Mouse (Mus musculus): Measurements from ENCODE around the gene Best3.

Gene Best3

DNA sequence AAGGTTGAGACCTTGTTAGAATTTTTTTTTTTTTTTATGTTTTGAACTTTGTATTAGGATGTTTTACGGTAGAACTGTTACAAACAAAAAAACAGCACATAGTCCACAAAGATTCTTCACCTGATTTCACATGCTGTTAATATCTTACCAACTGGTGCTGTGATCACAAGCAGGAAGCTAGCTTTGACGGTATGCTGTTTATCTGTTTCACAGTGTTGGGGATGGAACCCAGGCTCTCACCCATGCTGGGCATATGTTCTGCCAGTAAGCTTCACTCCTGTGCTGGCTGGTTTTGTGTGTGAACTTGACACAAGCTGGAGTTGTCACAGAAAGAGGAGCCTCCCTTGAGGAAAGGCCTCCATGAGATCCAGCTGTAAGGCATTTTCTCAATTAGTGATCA lies 8.3 kb upstream of the Best3 start:
- DNase-seq (ENCODE audit: low read depth, low spot score): no peak

DNA sequence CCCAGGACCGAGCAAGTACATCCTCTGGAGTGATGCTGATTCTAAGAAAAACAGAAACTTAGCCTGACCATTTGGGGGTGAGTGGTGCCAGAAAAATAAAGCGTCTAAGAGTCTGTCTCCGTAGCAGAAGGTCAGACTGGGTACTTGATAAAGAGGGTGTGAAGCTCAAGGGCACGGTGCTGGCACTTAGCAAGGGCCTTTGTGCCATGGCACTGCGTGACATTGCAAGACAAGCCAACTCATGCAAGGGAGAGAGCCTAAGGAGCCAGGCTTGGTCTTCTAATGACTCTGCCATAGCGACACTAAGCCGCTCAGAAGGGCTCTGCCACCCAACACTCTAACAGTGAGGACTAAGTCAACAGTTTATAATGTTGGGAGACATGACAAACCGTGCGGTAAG lies 7.3 kb upstream of the Best3 start:
- no peak for DNase-seq (ENCODE audit: low read depth, low spot score)

DNA sequence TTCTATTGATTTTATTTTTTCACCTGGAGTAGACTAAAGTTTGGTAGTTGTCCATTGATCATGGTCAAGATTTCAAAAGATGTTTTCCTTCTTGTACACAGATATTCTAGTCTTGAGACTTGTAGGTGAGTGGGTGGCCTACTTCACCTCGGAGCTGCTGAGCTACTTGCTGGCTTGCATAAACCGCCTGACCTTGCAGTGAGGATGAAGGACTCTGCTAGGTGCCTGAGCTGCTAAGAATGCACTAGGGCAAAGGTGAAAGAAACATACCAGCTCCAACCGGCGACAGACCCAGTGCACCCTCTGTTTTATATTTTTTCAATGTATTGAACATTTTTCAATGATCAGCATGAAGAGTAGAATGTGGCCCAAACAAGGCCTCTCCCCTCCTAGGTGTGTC lies 5.8 kb upstream of the Best3 start:
- no peak for DNase-seq (ENCODE audit: low read depth, low spot score)

DNA sequence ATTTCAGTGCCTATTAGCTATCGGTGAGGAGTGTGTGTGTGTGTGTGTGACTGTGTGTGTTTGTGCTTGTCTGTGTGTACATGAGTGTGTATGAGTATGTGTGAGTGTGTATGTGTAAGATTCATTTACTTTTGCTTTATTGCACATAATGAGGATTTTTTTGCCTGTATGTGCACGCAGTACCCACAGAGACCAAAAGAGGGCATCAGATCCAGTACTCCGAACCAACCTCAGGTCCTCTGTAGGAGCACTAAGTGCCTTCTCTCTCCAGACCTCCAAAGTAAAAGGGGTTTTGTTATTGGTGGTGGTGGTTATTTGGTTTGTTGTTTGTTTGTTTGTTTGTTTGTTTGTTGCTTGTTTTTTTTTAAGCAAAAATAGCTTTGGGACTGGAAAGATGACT lies 5.2 kb upstream of the Best3 start:
- no peak for DNase-seq (ENCODE audit: low read depth, low spot score)

DNA sequence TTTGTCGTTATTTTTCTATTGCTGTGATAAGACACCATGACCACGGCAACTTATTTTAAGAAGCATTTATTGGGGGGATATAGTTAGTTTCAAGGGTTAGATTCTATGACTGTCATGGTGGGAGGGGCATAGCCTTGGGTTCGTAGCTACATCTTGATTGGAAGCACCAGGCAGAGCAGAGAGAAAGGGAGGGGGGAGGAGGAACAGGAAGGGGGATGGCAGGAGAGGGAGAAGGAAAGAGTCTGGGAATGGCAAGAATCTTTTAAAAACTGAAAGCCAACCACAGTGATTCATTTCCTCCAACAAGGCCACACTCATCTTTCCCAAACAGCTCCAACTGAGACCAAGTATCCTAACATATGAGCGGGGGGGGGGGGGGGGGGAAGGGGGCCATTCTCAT lies 3.6 kb upstream of the Best3 start:
- no peak for DNase-seq (ENCODE audit: low read depth, low spot score)

DNA sequence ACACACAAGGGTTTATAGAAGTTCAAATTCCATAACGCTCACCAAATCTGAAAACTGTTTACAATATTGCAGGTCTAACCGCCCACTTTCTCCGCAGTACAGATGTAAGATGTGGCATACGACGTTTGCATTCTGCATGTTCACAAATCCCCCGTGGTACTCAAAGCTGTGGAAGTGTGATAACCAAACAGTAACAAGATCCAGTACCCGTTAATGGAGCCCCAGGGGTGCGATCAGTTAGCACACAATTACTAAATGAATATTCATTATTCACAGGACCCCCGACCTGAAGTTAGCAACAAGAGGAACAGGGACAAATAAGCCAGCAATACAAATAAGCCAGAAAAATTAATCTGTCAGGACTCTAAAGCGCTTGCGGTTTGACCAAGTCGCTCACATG lies 1.3 kb upstream of the Best3 start:
- DNase-seq (ENCODE audit: low read depth, low spot score): no peak

DNA sequence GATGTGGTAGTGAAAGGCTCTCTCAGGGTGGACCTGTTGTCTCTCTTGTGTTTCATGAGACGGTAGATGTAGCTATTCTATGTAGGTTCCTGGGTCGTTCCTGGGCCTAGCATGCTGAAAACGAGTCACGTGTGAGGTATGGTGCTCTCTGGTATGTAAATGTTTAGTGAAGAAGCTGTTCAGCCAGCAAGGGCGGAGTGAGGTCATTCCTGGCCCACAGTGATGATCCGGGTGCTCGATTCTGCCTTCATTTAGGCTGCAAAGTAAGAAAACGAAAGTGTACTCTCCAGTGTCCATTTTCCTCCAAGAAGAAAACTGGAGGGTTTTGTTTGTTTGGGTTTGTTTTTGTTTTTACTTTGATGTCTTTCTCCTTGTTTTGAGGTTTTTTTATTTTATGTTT lies 7.9 kb downstream of the Best3 start:
- no peak for DNase-seq (ENCODE audit: low read depth, low spot score)

DNA sequence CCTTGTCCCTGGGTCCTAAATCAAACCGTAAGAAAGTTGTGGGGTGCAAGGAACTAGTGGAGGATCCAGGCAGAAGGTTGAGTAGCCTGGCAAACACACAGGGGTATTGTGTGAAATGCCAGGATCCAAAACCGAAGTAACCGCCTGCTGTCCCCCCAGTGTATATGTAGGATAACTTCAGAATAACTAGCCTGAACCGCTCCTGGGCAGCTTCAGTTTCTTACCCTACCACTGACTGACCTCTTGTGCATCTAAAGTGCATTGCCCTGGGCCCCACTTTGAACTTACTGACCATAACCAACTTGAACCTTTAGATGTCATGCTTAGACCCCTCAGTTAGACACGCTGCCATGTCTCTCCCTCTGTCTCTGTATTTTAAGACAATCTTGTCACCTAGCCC lies 9.0 kb downstream of the Best3 start:
- DNase-seq (ENCODE audit: low read depth, low spot score): no peak

DNA sequence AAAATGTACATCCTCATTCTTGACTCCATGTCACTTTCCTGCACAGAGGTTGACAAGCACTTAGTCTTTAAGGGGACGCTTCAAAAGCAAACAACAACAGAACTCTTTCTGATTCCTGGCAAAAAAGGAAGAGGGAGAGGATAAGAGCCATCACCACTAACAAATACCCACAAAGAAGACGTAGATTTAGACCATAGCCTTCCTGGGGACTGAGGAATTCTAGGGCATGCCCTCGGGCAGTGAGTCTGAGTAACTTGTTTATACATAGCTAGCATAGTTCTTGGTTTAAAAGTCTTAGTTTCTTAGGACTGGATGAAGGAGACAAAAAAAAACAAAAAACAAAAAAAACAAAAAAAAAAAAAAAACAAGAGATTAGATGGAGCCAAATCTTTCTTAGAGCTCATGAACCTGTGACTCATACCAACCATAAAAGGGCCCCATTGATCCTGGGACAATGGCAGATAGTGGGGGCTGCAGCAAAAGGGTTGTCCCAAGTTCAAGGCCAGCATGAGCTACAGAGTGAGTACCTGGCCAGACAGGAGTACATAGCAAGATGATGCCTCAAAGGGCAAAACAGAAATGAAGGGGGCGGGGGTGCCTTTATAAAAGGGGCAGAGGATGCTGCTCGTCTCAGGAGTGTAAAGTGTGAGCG lies 9.6 kb downstream of the Best3 start:
- DNase-seq (ENCODE audit: low read depth, low spot score): no peak

DNA sequence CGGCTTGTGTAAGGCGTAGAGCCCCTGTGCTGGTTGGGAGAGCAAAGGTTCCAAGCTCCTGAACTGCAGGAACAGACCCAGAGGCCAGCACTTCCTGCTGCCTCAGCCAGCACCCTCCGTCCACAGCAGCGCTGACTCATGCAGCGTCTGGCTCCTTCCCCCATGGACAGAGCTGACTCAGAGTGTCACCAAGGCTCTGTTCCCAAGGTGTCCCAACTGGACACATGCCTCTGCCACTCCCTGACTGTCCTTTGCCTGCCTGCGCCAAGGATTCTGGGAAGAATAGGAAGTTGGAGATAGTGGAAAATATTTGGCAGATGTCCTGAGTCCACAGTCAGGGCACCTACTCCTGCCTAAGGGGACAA lies 10.1 kb downstream of the Best3 start:
- DNase-seq (ENCODE audit: low read depth, low spot score): peak; percentile 81

DNA sequence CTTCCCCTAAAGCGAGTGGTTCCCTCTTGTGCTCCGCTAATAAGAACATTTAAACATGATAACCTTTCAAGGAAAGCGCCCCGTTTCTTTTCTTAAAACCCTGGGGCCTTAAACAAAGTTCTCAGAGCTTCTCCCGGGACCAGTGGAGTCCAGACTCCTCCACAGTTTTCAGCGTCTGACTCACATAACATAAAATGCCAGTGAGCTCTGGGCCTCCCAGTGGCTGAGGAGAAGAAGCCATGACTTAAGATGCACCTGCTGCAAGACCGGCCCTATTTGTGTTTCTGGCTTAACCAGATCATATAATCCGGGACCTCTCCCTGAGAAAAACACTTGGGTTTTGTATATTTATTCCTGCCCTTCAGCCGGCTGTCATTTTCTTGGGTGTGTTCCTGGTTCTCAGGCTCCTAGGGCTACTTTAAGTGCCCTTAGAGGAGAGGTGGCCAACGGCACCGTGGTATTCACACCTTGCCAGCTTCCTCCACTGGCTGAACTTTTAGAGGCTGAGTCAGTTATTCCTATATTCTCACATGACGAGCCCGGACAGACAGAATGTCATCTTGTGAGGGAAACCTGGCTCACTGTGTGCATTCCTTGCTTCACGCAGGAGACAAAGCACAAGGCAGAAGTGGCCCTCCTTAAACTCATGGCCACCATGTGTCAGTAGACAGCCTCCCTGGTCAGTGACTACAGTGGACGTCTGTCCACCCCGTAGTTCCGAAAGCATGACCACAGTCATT lies 12.8 kb downstream of the Best3 start:
- DNase-seq (ENCODE audit: low read depth, low spot score): peak; percentile 53

DNA sequence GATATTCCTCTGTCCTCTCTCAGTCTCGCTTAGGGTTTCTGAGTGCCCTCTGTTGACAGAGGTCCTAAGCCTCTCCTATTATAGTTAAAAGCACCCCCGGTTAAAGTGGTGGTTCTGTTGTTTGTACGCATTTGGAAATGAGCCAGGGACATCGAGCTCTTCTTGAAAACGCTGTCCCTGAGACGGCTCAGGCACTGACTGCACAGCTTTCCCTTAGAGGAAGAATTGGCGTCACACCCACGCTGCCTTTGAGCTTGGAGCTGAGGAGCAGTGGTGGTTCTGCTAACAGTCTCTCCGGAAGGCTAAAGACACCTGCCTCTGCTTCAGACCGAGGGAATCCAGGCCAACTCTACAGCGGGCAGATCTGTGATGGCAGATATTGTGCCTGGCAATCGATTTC lies 14.9 kb downstream of the Best3 start:
- DNase-seq (ENCODE audit: low read depth, low spot score): peak; percentile 13

DNA sequence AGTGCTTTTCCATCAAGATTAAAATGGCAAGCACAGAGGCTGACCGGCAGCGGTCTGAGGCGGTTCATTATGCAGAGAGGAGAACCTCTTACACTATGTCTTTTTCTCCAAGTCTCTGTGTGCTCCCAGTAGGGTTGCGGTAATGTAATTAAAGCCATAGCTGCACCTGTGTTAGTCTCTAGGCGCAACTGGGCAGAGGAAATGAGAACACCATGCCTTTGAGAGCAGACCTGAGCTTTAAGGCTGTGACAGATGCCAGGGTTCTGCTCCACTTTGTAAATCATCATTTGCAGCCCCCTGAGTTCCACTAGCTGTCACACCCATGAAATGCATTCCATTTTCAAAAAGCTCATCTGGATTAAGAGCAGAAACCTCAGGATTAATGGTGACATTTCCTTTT lies 18.6 kb downstream of the Best3 start:
- no peak for DNase-seq (ENCODE audit: low read depth, low spot score)

DNA sequence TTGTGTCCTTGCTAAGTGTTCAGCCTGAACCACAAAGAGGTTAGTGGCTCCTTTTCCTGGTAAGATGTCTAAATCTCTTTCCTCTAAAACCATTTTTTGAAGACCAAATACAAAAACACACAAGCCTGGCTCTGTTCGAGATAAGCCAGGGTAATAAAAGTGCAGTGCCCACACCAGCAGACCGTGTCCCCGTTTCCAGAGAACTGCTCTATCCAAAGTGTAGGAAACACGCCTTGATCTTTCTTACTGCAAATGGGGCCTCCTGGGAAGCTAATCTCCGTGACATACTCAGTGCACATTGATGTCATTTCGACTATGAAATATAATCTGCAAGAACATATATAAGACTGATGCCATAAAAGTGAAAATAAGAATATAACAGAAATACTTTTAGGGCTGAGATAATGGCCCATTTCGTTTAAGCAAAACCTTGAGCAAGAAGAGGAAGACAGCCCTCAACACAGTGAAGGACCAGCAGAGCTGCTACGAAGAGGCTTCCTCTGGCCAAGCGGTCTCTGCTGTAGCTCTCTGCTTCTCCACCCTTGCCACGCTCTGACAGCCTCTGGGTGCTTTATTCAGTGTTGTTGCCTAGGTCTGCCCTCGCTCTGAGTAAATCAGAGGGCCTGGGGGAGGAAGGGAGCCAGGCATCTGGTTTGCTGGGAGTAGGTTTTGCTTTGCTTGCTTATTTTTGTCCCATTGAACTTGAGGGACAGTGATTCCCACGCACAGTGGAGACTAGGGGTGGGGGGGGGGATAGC lies 19.8 kb downstream of the Best3 start:
- no peak for DNase-seq (ENCODE audit: low read depth, low spot score)

DNA sequence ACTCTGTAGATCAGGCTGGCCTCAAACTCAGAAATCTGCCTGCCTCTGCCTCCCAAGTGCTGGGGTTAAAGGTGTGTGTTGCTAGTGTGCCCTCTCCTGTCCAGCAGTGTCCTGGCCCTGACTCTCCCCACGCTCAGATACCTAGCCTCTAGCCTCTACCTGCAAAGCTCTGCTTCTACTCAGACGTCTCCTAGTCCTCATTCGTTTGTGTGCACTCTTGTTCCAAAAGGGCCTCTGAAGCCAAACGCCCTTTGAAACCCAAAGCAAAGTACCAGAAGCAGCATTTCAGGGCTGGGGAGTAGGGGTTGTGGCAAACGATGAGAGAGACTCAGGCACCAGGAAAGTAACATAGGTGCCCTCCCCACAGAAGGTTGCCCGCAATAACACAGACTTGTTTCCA lies 23.6 kb downstream of the Best3 start:
- no peak for DNase-seq (ENCODE audit: low read depth, low spot score)

DNA sequence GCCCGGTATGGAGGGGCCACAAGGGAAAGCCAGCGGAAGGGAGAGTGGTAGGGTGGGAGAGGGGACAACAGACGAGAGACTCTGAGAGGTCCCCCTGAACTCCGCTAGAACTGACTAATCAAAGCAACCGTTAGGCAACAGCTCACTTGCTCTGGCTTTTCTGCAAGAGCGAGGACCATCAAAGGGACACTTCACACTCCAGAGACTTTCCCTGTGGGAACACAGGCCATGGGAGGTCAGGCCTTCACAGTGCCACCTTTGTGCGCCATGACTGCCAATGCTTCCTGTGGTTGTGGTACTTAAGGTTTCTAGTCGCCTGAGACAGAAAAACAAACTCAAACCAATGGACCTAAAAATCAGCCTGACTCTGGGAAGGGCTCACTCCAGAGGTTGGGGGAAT lies 24.9 kb downstream of the Best3 start:
- no peak for DNase-seq (ENCODE audit: low read depth, low spot score)

DNA sequence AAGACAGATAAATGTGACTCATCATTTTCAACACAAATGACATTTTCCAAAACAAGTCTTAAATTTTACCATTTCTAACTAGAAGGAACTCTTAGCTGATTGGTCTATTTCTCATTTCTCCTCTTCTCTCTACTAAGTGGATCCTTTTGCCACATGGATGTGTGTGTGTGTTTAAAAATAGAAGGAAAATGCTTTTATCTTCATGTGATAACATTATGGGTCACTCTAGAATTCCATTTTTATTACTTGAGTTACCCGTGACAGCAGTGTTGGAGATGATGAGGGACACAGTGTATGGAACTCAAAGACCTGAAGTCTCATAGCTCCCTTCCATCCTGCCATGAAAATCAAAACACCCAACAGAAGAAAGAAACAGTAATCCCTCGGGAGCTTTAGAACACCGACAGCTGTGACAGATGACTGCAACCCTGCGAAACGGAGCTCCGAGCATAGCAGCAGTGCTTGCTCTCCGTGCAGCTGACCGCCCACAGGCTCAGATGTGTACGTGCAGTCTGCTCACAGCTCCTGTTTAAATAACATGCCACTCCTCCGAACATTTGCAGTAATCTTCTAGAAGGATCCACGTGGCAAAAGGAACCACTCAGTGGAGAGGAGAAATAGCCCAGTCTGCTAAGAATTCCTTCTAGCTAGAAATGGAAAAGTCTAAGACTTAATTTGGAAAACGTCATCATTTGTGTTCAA lies 27.7 kb downstream of the Best3 start:
- DNase-seq (ENCODE audit: low read depth, low spot score): no peak

DNA sequence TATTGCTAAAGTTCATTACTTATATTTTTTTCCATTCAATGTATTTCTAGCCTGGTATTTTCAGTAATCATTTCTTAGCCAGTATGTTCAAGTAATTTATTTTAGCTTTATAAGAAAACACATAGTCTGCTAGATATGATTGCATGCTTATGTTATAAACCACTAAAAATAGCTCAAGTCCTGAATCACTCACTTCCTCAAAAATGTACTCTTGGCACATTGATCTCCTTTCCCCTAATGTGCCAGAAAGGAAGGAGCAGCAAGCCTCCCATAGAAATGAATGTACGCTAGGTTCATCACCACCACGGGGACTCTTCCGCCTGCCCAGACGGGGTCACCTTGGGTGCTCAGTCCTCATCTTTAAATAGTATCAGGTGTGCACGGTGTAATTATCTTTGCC lies 28.5 kb downstream of the Best3 start:
- no peak for DNase-seq (ENCODE audit: low read depth, low spot score)

DNA sequence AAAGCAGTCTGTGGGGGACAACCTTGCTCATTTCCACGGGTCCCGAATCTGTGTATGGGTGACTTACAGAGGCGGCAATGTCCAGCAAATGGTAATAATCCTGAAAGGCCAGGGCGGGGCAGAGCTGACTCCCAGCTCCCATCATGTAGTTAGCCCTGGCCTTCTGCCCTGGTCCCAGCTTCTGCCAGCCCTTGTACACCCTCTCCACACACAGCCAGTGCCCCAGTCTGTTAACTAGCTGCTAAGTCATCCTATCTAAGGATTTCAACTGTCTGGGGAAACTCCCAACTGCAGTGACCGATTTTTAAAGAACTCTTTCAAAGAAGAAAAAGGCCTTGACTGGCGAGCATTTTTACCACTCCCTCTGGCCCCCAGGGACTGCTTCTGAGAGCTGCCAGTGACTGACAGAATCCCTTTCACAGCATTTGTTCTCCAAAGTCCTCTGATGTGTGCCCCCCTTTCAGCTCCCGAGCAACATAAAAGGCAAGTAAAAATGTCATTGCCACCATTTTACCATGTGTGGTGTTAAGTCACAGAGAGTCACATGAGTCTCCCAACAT lies 32.2 kb downstream of the Best3 start:
- peak; percentile 32 for DNase-seq (ENCODE audit: low read depth, low spot score)

DNA sequence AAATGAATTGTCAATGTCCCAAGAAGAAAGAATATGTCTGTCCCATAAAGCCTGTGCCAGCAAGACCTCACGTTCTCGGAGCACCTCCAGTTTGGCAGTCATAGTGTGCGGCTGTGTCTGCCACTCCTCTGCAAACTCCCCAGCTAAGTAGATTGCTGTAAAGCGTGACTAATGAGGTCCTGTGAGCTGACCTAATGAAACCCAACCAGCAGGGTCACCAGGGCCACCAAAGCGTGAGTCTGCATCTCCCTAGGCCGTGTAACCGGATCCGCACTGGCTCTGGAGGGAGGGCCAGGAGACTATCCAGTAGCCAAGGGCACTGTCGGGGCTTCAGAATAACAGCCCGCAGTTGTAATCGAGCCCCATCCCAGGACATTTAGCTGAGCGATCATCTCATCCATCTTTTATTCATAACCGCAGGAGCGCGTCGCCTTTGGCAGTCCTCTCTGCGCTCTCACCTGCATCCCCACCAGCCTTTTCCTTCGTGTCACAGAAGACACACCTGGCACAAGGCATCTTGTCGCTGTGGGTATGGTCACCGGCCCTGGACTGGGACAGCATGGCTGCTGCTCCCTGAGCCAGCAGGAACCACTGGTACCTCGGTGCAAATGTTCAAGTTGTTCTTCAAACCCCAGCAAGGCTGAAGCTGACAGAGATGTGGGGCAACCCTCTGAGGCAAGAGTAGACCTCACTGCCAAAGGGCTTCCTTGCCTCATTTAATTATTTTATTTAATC lies 35.1 kb downstream of the Best3 start:
- peak; percentile 84 for DNase-seq (ENCODE audit: low read depth, low spot score)

DNA sequence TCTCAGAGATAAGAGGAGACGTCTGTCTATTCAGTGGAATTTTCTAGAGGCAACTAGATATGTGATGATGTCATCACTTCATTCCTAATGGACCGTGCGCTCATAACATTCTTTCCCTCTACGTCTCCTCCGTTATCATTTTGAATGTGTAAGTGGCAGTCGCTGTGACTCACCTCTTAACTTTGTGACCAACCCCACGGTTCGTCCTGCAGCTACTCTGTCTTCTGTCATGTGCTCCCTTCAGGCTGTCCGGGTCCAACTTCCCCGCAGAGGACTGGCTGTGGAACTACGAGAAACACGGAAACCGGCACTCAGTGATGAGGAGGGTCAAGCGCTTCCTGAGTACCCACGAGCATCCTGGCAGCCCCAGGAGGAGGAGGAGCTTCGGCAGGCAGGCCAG lies 37.6 kb downstream of the Best3 start:
- DNase-seq (ENCODE audit: low read depth, low spot score): no peak

All from skeletal muscle tissue, adult 2 months (tissue).